Mouse (Mus musculus) subcutaneous adipose tissue, adult 2 months (tissue): ENCODE measurements around the gene Rps29. TPM values are rescaled to one million over a fixed set of nuclear protein-coding genes. Genes with fewer than 3 reads are reported as not detected.

Source experiments
- polyA plus RNA-seq: library from polyadenylated mRNA; depleted of rRNA; stranded (reverse); fragments of >200 nt; gene quantifications from 2 replicates; pipeline ENCODE4 v1.2.3, GENCODE M21; 2012; ENCODE audit warnings: low replicate concordance; rRNA removed

The Rps29 gene
- 1,164 and 1,779 TPM in 2 replicates for polyA plus RNA-seq

GRCm38 (mm10) chr12:69158765-69159577, at the start of gene Rps29:
Rps29 (minus strand) TSS chr12:69159186.

GRCm38 (mm10) chr12:69204052-69204833, 45.3 kb upstream of the Rps29 start, which contains the start of gene Gm49384:
Gm49384 (minus strand) TSS chr12:69204267.

GRCm38 (mm10) chr12:69198164-69198535, 39.2 kb upstream of the Rps29 start, which contains the start of gene Dnaaf2:
Dnaaf2 (minus strand) TSS chr12:69198429.

GRCm38 (mm10) chr12:69196444-69197377, 37.7 kb upstream of the Rps29 start, which contains the start of gene Gm49383:
Gm49383 (minus strand) TSS chr12:69197104.

GRCm38 (mm10) chr12:69183583-69184308, 24.8 kb upstream of the Rps29 start, which contains the start of the genes Rpl36al and Mgat2:
Rpl36al (minus strand) TSS chr12:69184083.
Mgat2 (plus strand) TSS chr12:69184157.

GRCm38 (mm10) chr12:69168461-69169106, 9.6 kb upstream of the Rps29 start, which contains the start of gene Lrr1:
Lrr1 (plus strand) TSS chr12:69168814.

Other genes with a start within 250 kb of the Rps29 start
- gene Lrr1, start 9.6 kb upstream of the Rps29 start, polyA plus RNA-seq = 0.91 TPM in 1 of 2 replicates, not detected in the other
- gene Rpl36al, start 24.9 kb upstream of the Rps29 start, polyA plus RNA-seq = 107 and 138 TPM in 2 replicates
- gene Mgat2, start 25.0 kb upstream of the Rps29 start, polyA plus RNA-seq = 15.9 and 30.9 TPM in 2 replicates
- 1.7 and 2.8 TPM in 2 replicates for gene Gm49383, start 37.9 kb upstream of the Rps29 start, polyA plus RNA-seq
- 0.67 and 2.3 TPM in 2 replicates for gene Dnaaf2, start 39.2 kb upstream of the Rps29 start, polyA plus RNA-seq
- 0.20 and 1.2 TPM in 2 replicates for gene Gm49384, start 45.1 kb upstream of the Rps29 start, polyA plus RNA-seq
- 2.2 and 7.0 TPM in 2 replicates for gene Pole2, start 69.0 kb upstream of the Rps29 start, polyA plus RNA-seq
- 3.7 and 6.2 TPM in 2 replicates for gene Klhdc1, start 82.0 kb upstream of the Rps29 start, polyA plus RNA-seq
- gene Klhdc2, start 137.5 kb upstream of the Rps29 start, polyA plus RNA-seq = 28.4 and 49.6 TPM in 2 replicates
- gene Nemf, start 198.0 kb upstream of the Rps29 start, polyA plus RNA-seq = 5.2 and 6.9 TPM in 2 replicates
- gene Arf6, start 213.0 kb upstream of the Rps29 start, polyA plus RNA-seq = 60.8 and 111 TPM in 2 replicates
- gene Gm9887, start 213.3 kb upstream of the Rps29 start, polyA plus RNA-seq = 0.76 and 1.2 TPM in 2 replicates